Mouse (Mus musculus) hindbrain, embryonic 16.5 days (tissue): ENCODE data around the gene Lrtm2. TPM values are rescaled to one million over a fixed set of nuclear protein-coding genes. Genes with fewer than 3 reads are reported as not detected.

Experiments used
- ATAC-seq: fragments of 200-750 bp; cut with Nextera tagmentation; 2 replicates; pipeline ENCODE4 v1.8.0; 2017; ENCODE audit warnings: moderate TSS enrichment, moderate library complexity
- H3K27ac ChIP-seq: fragments of 300-500 bp; sonication (generic); 2 replicates; pipeline ENCODE4 v1.5.1; 2014; ENCODE audit warnings: low read depth, mild to moderate bottlenecking, control low read depth, low read length, moderate library complexity
- H3K27me3 ChIP-seq: fragments of 300-500 bp; sonication (generic); replicated peaks from 2 replicates; pipeline ENCODE4 v1.6.1; 2014; ENCODE audit warnings: low read length; ENCODE audit not compliant: control insufficient read depth, insufficient read depth
- H3K36me3 ChIP-seq: fragments of 300-500 bp; sonication (generic); 2 replicates; pipeline ENCODE4 v1.6.1; 2014; ENCODE audit warnings: mild to moderate bottlenecking, low read length, moderate library complexity, mixed read lengths; ENCODE audit not compliant: control insufficient read depth, insufficient read depth
- H3K4me1 ChIP-seq: fragments of 300-500 bp; sonication (generic); 2 replicates; pipeline ENCODE4 v1.6.1; 2014; ENCODE audit warnings: low read depth, low read length; ENCODE audit not compliant: control insufficient read depth, insufficient read depth
- H3K4me2 ChIP-seq: fragments of 300-500 bp; sonication (generic); 2 replicates; pipeline ENCODE4 v1.6.1; 2014; ENCODE audit warnings: mild to moderate bottlenecking, low read length, control low read depth, moderate library complexity
- H3K4me3 ChIP-seq: fragments of 300-500 bp; sonication (generic); 2 replicates; pipeline ENCODE4 v1.5.1; 2014; ENCODE audit warnings: mild to moderate bottlenecking, low read length, control low read depth, moderate library complexity
- H3K9ac ChIP-seq: fragments of 300-500 bp; sonication (generic); 2 replicates; pipeline ENCODE4 v1.6.1; 2014; ENCODE audit warnings: low read depth, mild to moderate bottlenecking, control low read depth, low read length, moderate library complexity
- H3K9me3 ChIP-seq: fragments of 300-500 bp; sonication (generic); 2 replicates; pipeline ENCODE4 v1.6.1; 2014; ENCODE audit warnings: mild to moderate bottlenecking, low read length, moderate library complexity; ENCODE audit not compliant: control insufficient read depth
- WGBS: fragments of 180-500 bp; shearing (Covaris S2); extraction: QIAGEN DNeasy Blood & Tissue Kit; methylation state at CpG from one replicate; pipeline ENCODE4 v1.1.7; 2014; 5-methylcytosine and 5-hydroxymethylcytosine counted together
- polyA plus RNA-seq: library from polyadenylated mRNA; unstranded; fragments of >200 nt; fragmentation: Nextera tagmentation; extraction: Ambion mirVana; gene quantifications from 2 replicates; pipeline ENCODE4 v1.2.1, GENCODE M21; 2015

Lrtm2 gene
- polyA plus RNA-seq, 1 experiment from 2014 or later = 17.7 TPM

GRCm38 (mm10) chr6:119313588-119314375 lies 16.8 kb downstream of the Lrtm2 start:
- H3K9me3 ChIP-seq = no peaks in the 10 kb centered on the region
- 0 out of 2 replicates have a peak overlapping the region, but pooled peaks have one; percentile 10 for H3K9ac ChIP-seq
- peaks cover 22% of the 10 kb centered on the region for H3K4me1 ChIP-seq
- 40% methylated on average over 14 of the region's 14 CpGs for WGBS
- ATAC-seq = peak; percentile 79
- H3K27ac ChIP-seq = peak overlapping the region; percentile 67; the same call in 1 of the 2 replicates
- H3K4me3 ChIP-seq = no peak overlapping the region
- 0 out of 2 replicates have a peak, but pooled peaks cover 3% of the 10 kb centered on the region for H3K36me3 ChIP-seq
- H3K27me3 ChIP-seq = no peaks in the 10 kb centered on the region
- no peak overlapping the region for H3K4me2 ChIP-seq

GRCm38 (mm10) chr6:119313096-119313495 lies 17.5 kb downstream of the Lrtm2 start:
- peak; percentile 22; the same call in 1 of the 2 replicates for ATAC-seq
- no peaks in the 10 kb centered on the region for H3K9me3 ChIP-seq
- H3K4me2 ChIP-seq = no peak overlapping the region
- 74% methylated on average over 3 of the region's 3 CpGs for WGBS
- H3K27me3 ChIP-seq = no peaks in the 10 kb centered on the region
- H3K4me3 ChIP-seq = no peak overlapping the region
- H3K27ac ChIP-seq = peak overlapping the region; percentile 67; the same call in 1 of the 2 replicates
- peaks cover 22% of the 10 kb centered on the region for H3K4me1 ChIP-seq
- H3K36me3 ChIP-seq = 0 out of 2 replicates have a peak, but pooled peaks cover 3% of the 10 kb centered on the region
- H3K9ac ChIP-seq = no peak overlapping the region

GRCm38 (mm10) chr6:119312381-119312780 lies 18.2 kb downstream of the Lrtm2 start:
- 84% methylated on average over 6 of the region's 6 CpGs for WGBS
- Histone ChIP-seq H3K9me3 (no peaks in the 10 kb centered on the region), H3K4me2 (no peak overlapping the region), H3K4me1 (peaks cover 22% of the 10 kb centered on the region), H3K27ac (no peak overlapping the region), H3K27me3 (no peaks in the 10 kb centered on the region), H3K4me3 (no peak overlapping the region), H3K9ac (no peak overlapping the region), H3K36me3 (0 out of 2 replicates have a peak, but pooled peaks cover 3% of the 10 kb centered on the region)
- ATAC-seq = no peak

- H3K27ac ChIP-seq = no peak overlapping the region
- 55% methylated on average over 9 of the region's 9 CpGs for WGBS
Measured at GRCm38 (mm10) chr6:119310176-119310575, 20.4 kb downstream of the Lrtm2 start.

GRCm38 (mm10) chr6:119307867-119308413 lies 22.6 kb downstream of the Lrtm2 start:
- H3K9ac ChIP-seq = no peak overlapping the region
- no peak overlapping the region for H3K4me2 ChIP-seq
- no peak overlapping the region for H3K27ac ChIP-seq
- ATAC-seq = no peak
- no peaks in the 10 kb centered on the region for H3K9me3 ChIP-seq
- no peaks in the 10 kb centered on the region for H3K36me3 ChIP-seq
- H3K27me3 ChIP-seq = no peaks in the 10 kb centered on the region
- 54% methylated on average over 10 of the region's 10 CpGs for WGBS
- H3K4me3 ChIP-seq = no peak overlapping the region
- H3K4me1 ChIP-seq = peaks cover under 1% of the 10 kb centered on the region

More at GRCm38 (mm10) chr6:119310176-119310575, 20.4 kb downstream of the Lrtm2 start:
- Histone ChIP-seq H3K36me3 (no peaks in the 10 kb centered on the region), H3K27me3 (no peaks in the 10 kb centered on the region), H3K9me3 (no peaks in the 10 kb centered on the region), H3K4me2 (no peak overlapping the region), H3K4me3 (no peak overlapping the region), H3K9ac (no peak overlapping the region), H3K4me1 (peaks cover 21% of the 10 kb centered on the region)
- ATAC-seq = no peak

- Histone ChIP-seq H3K36me3 (no peaks in the 10 kb centered on the region), H3K4me1 (no peaks in the 10 kb centered on the region), H3K9me3 (no peaks in the 10 kb centered on the region), H3K27ac (no peak overlapping the region), H3K4me3 (no peak overlapping the region), H3K9ac (no peak overlapping the region), H3K27me3 (no peaks in the 10 kb centered on the region), H3K4me2 (no peak overlapping the region)
- no peak for ATAC-seq
- WGBS = 95% methylated on average over 6 of the region's 6 CpGs
Measured at GRCm38 (mm10) chr6:119303331-119303730, 27.2 kb downstream of the Lrtm2 start.

GRCm38 (mm10) chr6:119301310-119301709 lies 29.3 kb downstream of the Lrtm2 start:
- 84% methylated on average over 3 of the region's 3 CpGs for WGBS
- no peaks in the 10 kb centered on the region for H3K27me3 ChIP-seq
- no peak overlapping the region for H3K4me2 ChIP-seq
- no peak overlapping the region for H3K9ac ChIP-seq
- H3K36me3 ChIP-seq = no peaks in the 10 kb centered on the region
- no peaks in the 10 kb centered on the region for H3K4me1 ChIP-seq
- no peak for ATAC-seq
- H3K27ac ChIP-seq = no peak overlapping the region
- no peaks in the 10 kb centered on the region for H3K9me3 ChIP-seq
- H3K4me3 ChIP-seq = no peak overlapping the region

GRCm38 (mm10) chr6:119280761-119281160 lies 49.8 kb downstream of the Lrtm2 start:
- 58% methylated on average over 9 of the region's 9 CpGs for WGBS
- H3K9me3 ChIP-seq = peaks cover 3% of the 10 kb centered on the region; the same call in 1 of the 2 replicates
- 0 out of 2 replicates have a peak, but pooled peaks have one; percentile 27 for ATAC-seq
- no peak overlapping the region for H3K27ac ChIP-seq
- H3K4me2 ChIP-seq = no peak overlapping the region
- H3K4me3 ChIP-seq = no peak overlapping the region
- H3K36me3 ChIP-seq = no peaks in the 10 kb centered on the region
- no peaks in the 10 kb centered on the region for H3K27me3 ChIP-seq
- H3K4me1 ChIP-seq = no peaks in the 10 kb centered on the region; the same call in 1 of the 2 replicates
- H3K9ac ChIP-seq = no peak overlapping the region

GRCm38 (mm10) chr6:119276713-119277112 lies 53.9 kb downstream of the Lrtm2 start:
- 68% methylated on average over 2 of the region's 2 CpGs for WGBS
- Histone ChIP-seq H3K9me3 (no peaks in the 10 kb centered on the region), H3K4me2 (no peak overlapping the region), H3K4me3 (no peak overlapping the region), H3K36me3 (no peaks in the 10 kb centered on the region), H3K27me3 (no peaks in the 10 kb centered on the region), H3K4me1 (no peaks in the 10 kb centered on the region), H3K9ac (no peak overlapping the region), H3K27ac (no peak overlapping the region)
- ATAC-seq = no peak
